Mouse (Mus musculus): ENCODE results near the gene Sun1.

The Sun1 gene

DNA sequence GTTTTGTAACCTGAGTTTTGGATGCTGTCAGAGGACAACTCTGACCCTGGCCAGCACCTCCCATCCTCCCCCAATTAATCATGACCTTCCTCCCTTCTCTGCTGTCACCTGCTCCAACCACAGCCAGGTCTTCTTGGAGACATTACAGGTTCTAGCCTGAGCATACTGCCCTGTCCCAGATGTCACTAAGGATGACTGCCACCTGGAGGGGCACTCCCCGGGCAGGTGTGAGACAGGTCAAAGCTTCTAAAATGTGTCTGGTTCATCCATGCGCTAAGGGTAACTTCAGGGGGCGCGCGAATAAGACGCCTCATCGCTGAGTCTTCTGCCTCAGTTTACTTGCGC lies 51.3 kb downstream of the Sun1 start:
- no peak for DNase-seq (ENCODE audit: low spot score)

DNA sequence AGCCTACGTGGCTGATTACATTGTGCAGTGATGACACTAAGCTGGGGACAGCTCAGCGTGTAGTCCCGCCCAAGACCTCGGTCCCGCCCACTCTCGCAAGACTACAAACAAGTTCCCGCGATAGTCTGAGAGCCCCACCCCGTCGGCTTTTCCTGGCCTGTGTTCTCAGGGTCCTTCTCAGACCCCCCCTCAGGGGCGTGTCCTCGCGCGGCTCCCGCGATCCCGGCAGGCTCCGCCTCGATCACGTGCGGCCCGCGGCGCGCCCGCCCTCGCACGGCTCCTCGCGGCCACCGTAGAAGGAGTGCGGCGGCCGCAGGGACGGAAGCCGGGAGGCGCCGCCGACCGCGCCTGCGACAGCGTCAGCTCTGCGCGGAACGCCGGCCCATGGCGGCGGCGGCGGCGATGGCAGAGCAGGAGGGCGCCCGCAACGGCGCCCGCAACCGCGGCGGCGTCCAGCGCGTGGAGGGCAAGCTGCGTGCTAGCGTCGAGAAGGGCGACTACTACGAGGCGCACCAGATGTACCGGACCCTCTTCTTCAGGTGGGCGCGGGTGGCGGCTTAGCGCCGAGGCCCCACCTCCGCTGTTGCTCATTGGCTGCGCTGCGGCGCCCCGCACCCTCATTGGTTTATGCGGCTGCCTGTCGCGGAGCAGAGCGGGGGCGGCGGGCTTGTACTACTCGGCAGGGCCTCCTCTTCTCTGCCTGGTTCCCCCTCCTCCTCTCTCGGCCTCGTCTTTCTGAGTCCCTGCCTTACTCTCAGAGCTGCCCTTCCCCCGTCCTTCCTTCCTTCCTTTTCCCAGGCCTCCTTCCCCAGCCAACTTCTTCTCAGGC lies 51.9 kb downstream of the Sun1 start, which contains the start of gene Get4:
TSS of gene Get4 (plus strand) at position 244 of the 829 bp plus-strand sequence.
- peak; percentile 95 for DNase-seq (ENCODE audit: low spot score)

GRCm38 (mm10) chr5:139252910-139253245 lies 52.4 kb downstream of the Sun1 start:
- no peak for DNase-seq (ENCODE audit: low spot score)

DNA sequence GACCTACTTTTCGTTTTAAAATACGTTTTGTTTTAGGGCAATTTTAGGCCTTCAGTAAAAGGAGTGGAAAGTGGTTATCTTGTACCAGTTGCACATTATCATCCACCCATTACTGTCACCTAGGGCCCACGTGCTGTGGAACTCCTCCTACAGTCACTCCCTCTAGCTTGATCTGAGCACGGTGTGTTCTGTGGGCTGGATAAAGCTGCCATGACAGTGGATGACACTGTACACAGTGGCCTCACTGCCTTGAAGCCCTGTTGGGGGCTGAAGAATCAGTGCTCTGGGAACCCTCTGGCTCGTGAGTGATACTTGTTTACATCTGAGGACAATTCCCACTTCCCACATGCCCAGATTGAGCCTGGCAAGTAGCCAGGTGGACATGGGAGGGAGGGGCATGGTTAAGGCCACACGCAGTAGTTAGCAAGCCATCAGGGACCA lies 52.9 kb downstream of the Sun1 start:
- no peak for DNase-seq (ENCODE audit: low spot score)

DNA sequence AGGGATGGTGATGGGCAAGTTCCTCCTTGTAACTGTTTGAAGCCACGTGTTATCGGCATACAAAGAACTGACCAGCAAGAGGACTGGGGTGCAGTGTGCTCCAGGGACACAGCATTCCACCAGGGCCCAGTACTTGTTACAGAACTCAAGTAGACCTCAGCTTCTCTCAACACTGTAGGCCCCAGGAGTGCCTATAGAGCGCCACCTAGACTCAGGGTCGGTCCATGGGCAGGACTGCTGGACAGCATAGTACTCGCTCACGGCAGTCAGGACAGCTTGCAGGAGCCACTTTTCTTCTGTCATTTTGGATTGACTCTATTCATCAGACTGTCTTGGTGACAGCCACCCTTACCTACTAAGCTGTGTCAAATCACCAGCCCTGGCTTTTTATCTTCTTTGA lies 54.5 kb downstream of the Sun1 start:
- no peak for DNase-seq (ENCODE audit: low spot score)

GRCm38 (mm10) chr5:139255777-139256176 lies 55.3 kb downstream of the Sun1 start:
- no peak for DNase-seq (ENCODE audit: low spot score)

GRCm38 (mm10) chr5:139256211-139256765 lies 55.9 kb downstream of the Sun1 start:
- DNase-seq (ENCODE audit: low spot score), result no peak

DNA sequence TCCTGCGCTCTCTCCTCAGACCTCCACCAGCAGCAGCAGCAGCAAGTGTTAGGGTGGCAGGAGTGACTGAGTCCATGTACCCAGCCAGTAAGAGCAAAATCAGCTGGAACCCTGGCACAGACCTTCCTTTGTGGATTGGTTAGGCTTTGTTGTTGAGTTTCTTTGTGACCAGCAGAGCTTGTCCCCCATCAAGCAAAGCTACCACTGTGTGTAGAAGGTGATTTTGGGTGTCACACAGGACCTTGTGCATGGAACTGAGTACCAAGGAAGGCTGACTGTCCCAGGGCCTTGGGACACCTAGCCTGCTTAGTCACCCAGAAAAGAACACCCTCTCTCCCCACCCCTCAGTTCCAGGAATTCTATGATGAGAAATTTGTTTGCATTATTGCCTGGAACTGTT lies 56.8 kb downstream of the Sun1 start:
- DNase-seq (ENCODE audit: low spot score), result no peak

DNA sequence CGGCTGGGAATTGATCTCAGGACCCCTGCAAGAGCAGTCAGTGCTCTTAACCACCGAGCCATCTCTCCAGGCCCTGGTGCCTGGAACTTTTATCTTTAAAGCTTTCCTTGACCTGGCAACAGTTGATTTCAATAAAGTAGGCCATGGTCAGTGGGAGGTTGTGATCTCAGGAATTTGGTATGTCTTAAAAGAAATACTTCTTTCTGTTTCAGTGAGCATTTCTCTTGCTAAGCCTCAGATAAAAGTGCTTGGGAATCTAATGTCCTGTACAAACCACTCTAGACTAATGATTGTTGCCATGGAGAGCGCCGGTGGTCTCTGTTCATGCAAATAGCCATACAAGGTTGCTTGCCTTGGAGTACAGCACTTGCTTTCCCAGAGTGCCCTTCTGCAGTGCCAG lies 57.4 kb downstream of the Sun1 start:
- no peak for DNase-seq (ENCODE audit: low spot score)

- no peak for DNase-seq (ENCODE audit: low spot score)
These were observed 58.1 kb downstream of the Sun1 start for GRCm38 (mm10) chr5:139258371-139259035.

DNA sequence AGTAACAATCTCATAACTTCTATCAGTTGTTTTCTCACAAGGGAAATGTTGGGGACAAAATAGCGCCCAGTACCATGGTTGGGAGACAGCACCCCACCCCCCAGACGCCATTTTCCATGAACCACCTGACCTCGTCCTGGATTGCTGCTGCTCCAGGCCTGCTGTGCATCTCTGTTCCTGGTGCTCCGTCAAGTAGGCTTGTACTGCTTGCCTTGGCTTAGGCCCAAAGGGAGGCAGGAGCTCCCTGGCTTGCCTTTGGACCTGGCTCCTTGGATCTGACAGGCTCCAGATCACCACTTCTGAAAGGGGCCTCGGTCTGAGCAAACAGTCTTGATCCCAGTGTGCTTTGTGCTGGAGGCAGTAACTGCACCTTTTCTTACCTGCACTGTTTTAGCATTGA lies 59.4 kb downstream of the Sun1 start:
- no peak for DNase-seq (ENCODE audit: low spot score)

- DNase-seq (ENCODE audit: low spot score), result no peak
These were observed 61.0 kb downstream of the Sun1 start for GRCm38 (mm10) chr5:139261403-139261802.

DNA sequence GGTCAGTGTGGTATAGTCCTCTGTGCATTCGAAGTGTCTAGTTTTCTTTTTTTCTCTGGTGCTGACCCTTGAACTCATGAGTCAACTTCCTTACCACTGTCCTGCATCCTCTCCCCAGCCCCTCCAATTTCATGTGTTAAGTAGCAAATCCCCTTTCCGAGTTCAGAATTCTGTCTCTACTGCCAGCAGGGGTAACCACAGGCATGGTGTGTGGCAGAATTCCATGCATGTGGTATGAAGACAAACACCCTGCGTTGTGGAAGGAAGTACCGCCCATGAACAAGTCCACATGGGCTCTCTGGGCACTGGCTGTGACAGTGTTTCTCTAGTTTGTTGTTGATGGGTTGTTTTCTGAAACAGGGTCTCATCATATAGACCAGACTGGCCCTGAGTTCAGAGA lies 67.2 kb downstream of the Sun1 start:
- DNase-seq (ENCODE audit: low spot score), result no peak

DNA sequence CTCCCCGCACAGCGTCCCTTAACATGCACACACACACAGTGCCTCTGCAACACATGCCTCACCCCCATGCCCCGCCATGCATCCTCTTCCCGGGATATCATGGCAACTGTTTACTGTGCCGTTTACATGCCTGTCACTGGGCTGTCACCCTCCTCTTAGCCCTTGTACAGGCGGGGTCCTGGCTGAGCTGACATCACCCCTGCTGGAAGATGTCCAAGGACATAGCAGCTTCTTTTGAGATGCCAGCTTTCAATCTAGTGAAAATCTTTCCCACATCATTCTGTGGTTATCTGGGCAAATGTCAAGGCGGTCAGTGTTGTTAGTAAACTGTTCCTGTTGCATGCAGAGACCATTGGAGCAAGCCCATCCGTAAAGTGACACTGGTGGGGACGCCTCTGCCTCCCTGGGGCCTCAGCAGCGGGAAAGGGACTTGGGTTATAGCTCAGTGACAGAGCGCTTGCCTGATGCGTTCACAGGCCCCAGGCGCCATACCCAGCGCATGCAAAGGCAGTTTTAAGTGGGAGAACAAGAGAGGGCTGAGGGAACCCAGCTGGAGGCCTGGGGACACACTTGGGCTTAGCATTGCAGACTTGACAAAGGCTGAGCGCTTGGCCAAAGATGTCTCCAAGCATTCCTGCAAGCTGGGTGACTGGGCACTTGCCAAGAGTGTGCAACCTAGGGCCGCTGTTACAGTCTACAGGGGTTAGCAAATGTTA lies 70.5 kb downstream of the Sun1 start:
- no peak for DNase-seq (ENCODE audit: low spot score)

- DNase-seq (ENCODE audit: low spot score), result no peak
These were observed 71.6 kb downstream of the Sun1 start for GRCm38 (mm10) chr5:139271994-139272554.

GRCm38 (mm10) chr5:139277287-139277686 lies 76.8 kb downstream of the Sun1 start:
- no peak for DNase-seq (ENCODE audit: low spot score)

- DNase-seq (ENCODE audit: low spot score), result no peak
These were observed 81.1 kb downstream of the Sun1 start for GRCm38 (mm10) chr5:139281373-139282112.

GRCm38 (mm10) chr5:139282191-139282590 lies 81.8 kb downstream of the Sun1 start:
- no peak for DNase-seq (ENCODE audit: low spot score)

GRCm38 (mm10) chr5:139283460-139284180 lies 83.2 kb downstream of the Sun1 start:
- no peak for DNase-seq (ENCODE audit: low spot score)

DNA sequence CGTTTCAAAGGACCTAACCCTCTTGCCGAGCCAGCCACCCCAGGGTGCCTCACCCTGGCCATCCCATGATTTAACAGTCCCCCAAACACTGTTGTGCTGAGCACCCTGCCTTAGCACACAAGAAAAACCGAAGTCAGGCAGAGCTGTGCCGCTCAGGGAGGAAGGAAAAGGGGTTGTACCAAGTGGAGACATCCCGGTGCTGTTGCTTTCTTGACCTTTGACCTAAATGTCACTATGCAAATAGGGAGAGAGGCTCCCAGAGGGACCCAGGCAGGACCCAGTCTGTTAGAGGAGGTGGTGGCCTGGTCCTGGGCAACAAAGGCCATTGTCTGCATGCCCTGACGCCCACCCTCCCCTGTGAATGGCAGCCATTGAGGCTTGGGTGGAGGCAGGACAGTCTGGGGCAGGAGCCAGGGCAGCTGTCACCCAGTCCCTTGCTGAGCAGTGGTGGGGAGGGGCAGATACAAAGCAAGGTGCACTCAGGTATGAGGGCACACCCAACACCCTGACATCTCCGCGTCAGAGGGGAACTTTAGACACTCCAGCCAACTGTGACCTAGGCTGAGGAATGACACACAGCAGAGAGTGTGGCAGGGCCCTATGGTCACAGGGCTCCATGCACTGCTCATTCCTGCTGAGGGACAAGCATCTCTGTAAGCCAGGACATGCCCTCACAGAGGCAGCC lies 85.1 kb downstream of the Sun1 start:
- DNase-seq (ENCODE audit: low spot score), result no peak

All from layer of hippocampus, adult 9-10 months (tissue).